Mouse (Mus musculus) natural killer cell, adult 2 months (primary cell): Measurements from ENCODE around the gene Nat8f4.
"Not testable (repeated sequence)": the region's sequence is repeated elsewhere in the genome, so short reads cannot be mapped to it uniquely, and the experiment has no call there.

Source experiments
- DNase-seq, 2 experiments: peaks; one replicate each; pipeline ENCODE4 v3.0.0; 2022; ENCODE audit warnings: low spot score in 2 of 2

Gene Nat8f4

GRCm38 (mm10) chr6:85904642-85905061 is at the start of gene Nat8f4:
Gene Nat8f4 (minus strand): TSS chr6:85904884.
- DNase-seq = peak; percentile 70 to 80

GRCm38 (mm10) chr6:85948549-85948948 is 43.9 kb upstream of the Nat8f4 start:
- DNase-seq = no peak

GRCm38 (mm10) chr6:85942469-85942868 is 37.8 kb upstream of the Nat8f4 start:
- no peak for DNase-seq

- DNase-seq = no peak
These were observed 34.0 kb upstream of the Nat8f4 start for GRCm38 (mm10) chr6:85938701-85939100.

- DNase-seq = peak; percentile 77 to 83
These were observed 32.1 kb upstream of the Nat8f4 start for GRCm38 (mm10) chr6:85936508-85937465.

GRCm38 (mm10) chr6:85935646-85936045 is 31.0 kb upstream of the Nat8f4 start:
- no peak for DNase-seq

- no peak for DNase-seq
These were observed 29.4 kb upstream of the Nat8f4 start for GRCm38 (mm10) chr6:85934047-85934446.

GRCm38 (mm10) chr6:85929312-85929711 is 24.6 kb upstream of the Nat8f4 start:
- no peak for DNase-seq

- no peak for DNase-seq
These were observed 23.1 kb upstream of the Nat8f4 start for GRCm38 (mm10) chr6:85927476-85928464.

- no peak for DNase-seq
These were observed 22.0 kb upstream of the Nat8f4 start for GRCm38 (mm10) chr6:85926709-85927108.

GRCm38 (mm10) chr6:85923643-85924042 is 19.0 kb upstream of the Nat8f4 start:
- DNase-seq = no peak

GRCm38 (mm10) chr6:85919401-85919800 is 14.7 kb upstream of the Nat8f4 start:
- DNase-seq = no peak

- not testable (repeated sequence) for DNase-seq
These were observed 13.7 kb upstream of the Nat8f4 start for GRCm38 (mm10) chr6:85918341-85918740.

- DNase-seq = no peak
These were observed 11.9 kb upstream of the Nat8f4 start for GRCm38 (mm10) chr6:85916596-85916995.

- peak; percentile 85 to 88 for DNase-seq
These were observed 11.1 kb upstream of the Nat8f4 start, which contains the start of gene Nat8f1 for GRCm38 (mm10) chr6:85915539-85916513. Gene Nat8f1 (minus strand): TSS chr6:85915687.

GRCm38 (mm10) chr6:85915141-85915538 is 10.5 kb upstream of the Nat8f4 start:
- no peak for DNase-seq

GRCm38 (mm10) chr6:85911587-85911986 is 6.9 kb upstream of the Nat8f4 start, which contains the start of gene Tprkb:
Gene Tprkb (plus strand): TSS chr6:85911865.
- no peak for DNase-seq

GRCm38 (mm10) chr6:85909704-85910103 is 5.0 kb upstream of the Nat8f4 start:
- DNase-seq = no peak

- DNase-seq = no peak
These were observed 3.7 kb upstream of the Nat8f4 start for GRCm38 (mm10) chr6:85908341-85908740.

- DNase-seq = not testable (repeated sequence)
These were observed 2.2 kb upstream of the Nat8f4 start for GRCm38 (mm10) chr6:85906911-85907351.

- no peak for DNase-seq
These were observed 2.4 kb downstream of the Nat8f4 start for GRCm38 (mm10) chr6:85902303-85902702.
